Mouse (Mus musculus) forebrain, embryonic 16.5 days (tissue): ENCODE measurements around the gene Avpr1a. TPM values are rescaled to one million over a fixed set of nuclear protein-coding genes. Genes with fewer than 3 reads are reported as not detected.

Source experiments
- ATAC-seq: fragments of 200-750 bp; cut with Nextera tagmentation; 2 replicates; pipeline ENCODE4 v1.8.0; 2017; ENCODE audit warnings: mild to moderate bottlenecking, moderate library complexity
- H3K27ac ChIP-seq: fragments of 300-500 bp; sonication (generic); 2 replicates; pipeline ENCODE4 v1.5.1; 2014; ENCODE audit warnings: low read length, control low read depth
- H3K27me3 ChIP-seq: fragments of 300-500 bp; sonication (generic); replicated peaks from 2 replicates; pipeline ENCODE4 v1.6.1; 2014; ENCODE audit warnings: low read length; ENCODE audit not compliant: control insufficient read depth, insufficient read depth
- H3K36me3 ChIP-seq: fragments of 300-500 bp; sonication (generic); 2 replicates; pipeline ENCODE4 v1.6.1; 2014; ENCODE audit not compliant: control insufficient read depth, insufficient read depth
- H3K4me1 ChIP-seq: fragments of 300-500 bp; sonication (generic); replicated peaks from 2 replicates; pipeline ENCODE4 v1.6.1; 2014; ENCODE audit warnings: low read length; ENCODE audit not compliant: control insufficient read depth, insufficient read depth
- H3K4me2 ChIP-seq: fragments of 300-500 bp; sonication (generic); 2 replicates; pipeline ENCODE4 v1.6.1; 2014; ENCODE audit warnings: mild to moderate bottlenecking, low read length, control low read depth
- H3K4me3 ChIP-seq: fragments of 300-500 bp; sonication (generic); replicated peaks from 2 replicates; pipeline ENCODE4 v1.5.1; 2014; ENCODE audit warnings: mild to moderate bottlenecking, low read length, control low read depth
- H3K9ac ChIP-seq: fragments of 300-500 bp; sonication (generic); replicated peaks from 2 replicates; pipeline ENCODE4 v1.6.1; 2014; ENCODE audit warnings: low read depth, low read length, control low read depth
- H3K9me3 ChIP-seq: fragments of 300-500 bp; sonication (generic); 2 replicates; pipeline ENCODE4 v1.6.1; 2016; ENCODE audit warnings: low read length; ENCODE audit not compliant: control insufficient read depth
- WGBS: fragments of 180-500 bp; shearing (Covaris S2); extraction: QIAGEN DNeasy Blood & Tissue Kit; methylation state at CpG from one replicate; pipeline ENCODE4 v1.1.7; 2014; 5-methylcytosine and 5-hydroxymethylcytosine counted together
- polyA plus RNA-seq: library from polyadenylated mRNA; unstranded; fragments of >200 nt; fragmentation: Nextera tagmentation; extraction: Ambion mirVana; gene quantifications from 2 replicates; pipeline ENCODE4 v1.2.1, GENCODE M21; 2015

Gene Avpr1a
- polyA plus RNA-seq = 1.3 and 2.2 TPM in 2 replicates

- H3K27ac ChIP-seq = no peak within 1 kb of the TSS
- peak within 1 kb of the TSS; percentile 93 for H3K4me2 ChIP-seq
- H3K36me3 ChIP-seq = no peaks in the 10 kb centered on the region
- WGBS = 5% methylated on average over 34 of the region's 34 CpGs
- peak within 1 kb of the TSS; percentile 54 for H3K9ac ChIP-seq
- H3K4me3 ChIP-seq = peak within 1 kb of the TSS; percentile 52
- peaks cover 23% of the 10 kb centered on the region for H3K27me3 ChIP-seq
- peak; percentile 57 for ATAC-seq
- peaks cover 16% of the 10 kb centered on the region for H3K4me1 ChIP-seq
- no peaks in the 10 kb centered on the region for H3K9me3 ChIP-seq
These were observed at the start of gene Avpr1a for GRCm38 (mm10) chr10:122447861-122448716. Gene Avpr1a (plus strand): TSS chr10:122448499.

GRCm38 (mm10) chr10:122402270-122402669 lies 46.0 kb upstream of the Avpr1a start:
- Histone ChIP-seq H3K4me1 (no peaks in the 10 kb centered on the region), H3K36me3 (no peaks in the 10 kb centered on the region), H3K9ac (no peak overlapping the region), H3K27ac (no peak overlapping the region), H3K9me3 (no peaks in the 10 kb centered on the region), H3K27me3 (no peaks in the 10 kb centered on the region), H3K4me3 (no peak overlapping the region), H3K4me2 (no peak overlapping the region)
- 56% methylated on average over 1 of the region's 1 CpGs for WGBS
- no peak for ATAC-seq

- H3K4me2 ChIP-seq = no peak overlapping the region
- no peaks in the 10 kb centered on the region for H3K36me3 ChIP-seq
- no peaks in the 10 kb centered on the region for H3K4me1 ChIP-seq
- no peaks in the 10 kb centered on the region for H3K9me3 ChIP-seq
- no peak for ATAC-seq
- H3K9ac ChIP-seq = no peak overlapping the region
- WGBS = 68% methylated on average over 6 of the region's 6 CpGs
- H3K27me3 ChIP-seq = no peaks in the 10 kb centered on the region
- no peak overlapping the region for H3K27ac ChIP-seq
- no peak overlapping the region for H3K4me3 ChIP-seq
These were observed 42.0 kb upstream of the Avpr1a start for GRCm38 (mm10) chr10:122406333-122406732.

- Histone ChIP-seq H3K9ac (no peak overlapping the region), H3K4me3 (no peak overlapping the region), H3K36me3 (no peaks in the 10 kb centered on the region), H3K4me1 (no peaks in the 10 kb centered on the region), H3K4me2 (no peak overlapping the region), H3K27ac (no peak overlapping the region), H3K27me3 (no peaks in the 10 kb centered on the region), H3K9me3 (no peaks in the 10 kb centered on the region)
- 0 out of 2 replicates have a peak, but pooled peaks have one; percentile 50 for ATAC-seq
- WGBS = 83% methylated on average over 7 of the region's 7 CpGs
These were observed 39.4 kb upstream of the Avpr1a start for GRCm38 (mm10) chr10:122408697-122409409.

GRCm38 (mm10) chr10:122410791-122411190 lies 37.5 kb upstream of the Avpr1a start:
- Histone ChIP-seq H3K9me3 (no peaks in the 10 kb centered on the region), H3K4me3 (no peak overlapping the region), H3K36me3 (no peaks in the 10 kb centered on the region), H3K9ac (no peak overlapping the region), H3K4me1 (no peaks in the 10 kb centered on the region), H3K27me3 (no peaks in the 10 kb centered on the region), H3K27ac (no peak overlapping the region), H3K4me2 (no peak overlapping the region)
- WGBS = 61% methylated on average over 2 of the region's 2 CpGs
- ATAC-seq = no peak

- Histone ChIP-seq H3K27ac (no peak overlapping the region), H3K9ac (no peak overlapping the region), H3K4me2 (no peak overlapping the region), H3K36me3 (no peaks in the 10 kb centered on the region), H3K4me3 (no peak overlapping the region), H3K27me3 (no peaks in the 10 kb centered on the region), H3K4me1 (no peaks in the 10 kb centered on the region), H3K9me3 (no peaks in the 10 kb centered on the region)
- WGBS = 75% methylated on average over 4 of the region's 4 CpGs
- ATAC-seq = no peak
These were observed 15.6 kb upstream of the Avpr1a start for GRCm38 (mm10) chr10:122432690-122433089.

GRCm38 (mm10) chr10:122447275-122447674 lies 1.0 kb upstream of the Avpr1a start:
- Histone ChIP-seq H3K9me3 (no peaks in the 10 kb centered on the region), H3K27me3 (peaks cover 23% of the 10 kb centered on the region), H3K27ac (no peak overlapping the region), H3K4me1 (peaks cover 16% of the 10 kb centered on the region), H3K9ac (no peak overlapping the region), H3K4me2 (no peak overlapping the region), H3K4me3 (no peak overlapping the region), H3K36me3 (no peaks in the 10 kb centered on the region)
- ATAC-seq = peak; percentile 62; the same call in 1 of the 2 replicates
- 19% methylated on average over 9 of the region's 10 CpGs for WGBS

GRCm38 (mm10) chr10:122448717-122449611 lies 665 bp downstream of the Avpr1a start:
- Histone ChIP-seq H3K27me3 (peaks cover 23% of the 10 kb centered on the region), H3K9me3 (no peaks in the 10 kb centered on the region), H3K36me3 (no peaks in the 10 kb centered on the region), H3K4me2 (peak overlapping the region; percentile 93), H3K9ac (peak overlapping the region; percentile 54), H3K27ac (no peak overlapping the region), H3K4me3 (peak overlapping the region; percentile 52), H3K4me1 (peaks cover 16% of the 10 kb centered on the region)
- WGBS = under 1% methylated on average over 70 of the region's 70 CpGs
- peak; percentile 73 for ATAC-seq

GRCm38 (mm10) chr10:122449856-122450255 lies 1.6 kb downstream of the Avpr1a start:
- Histone ChIP-seq H3K36me3 (no peaks in the 10 kb centered on the region), H3K9me3 (no peaks in the 10 kb centered on the region), H3K27ac (no peak overlapping the region), H3K27me3 (peaks cover 23% of the 10 kb centered on the region), H3K9ac (no peak overlapping the region), H3K4me2 (no peak overlapping the region), H3K4me1 (peaks cover 16% of the 10 kb centered on the region), H3K4me3 (no peak overlapping the region)
- no peak for ATAC-seq
